11 mouse cellular contexts compared by ENCODE assay signal in genomic region chr2:163699078-163699780, GRCm38 (mm10). TPM values are rescaled to one million over a fixed set of nuclear protein-coding genes. Genes with fewer than 3 reads are reported as not detected.
DNase-seq lines count a peak whose midpoint lies in the region; ATAC-seq and TF ChIP-seq lines count a peak whose summit lies in the region.
"Had no signal": no experiment of that assay in that cellular context is flagged by ENCODE, and none has a peak within 500 bp of the region (broad histone marks: within the 10 kb centered on the region; RNA-seq: fewer than 3 reads in every experiment).

No protein-coding gene starts in this region.

- no peak overlapping the region for H3K4me2 ChIP-seq in hindbrain, embryonic 11.5 days (replicated peaks; ENCODE audit: low read depth, low read length)
- H3K4me2 ChIP-seq in heart, embryonic 15.5 days = no peak overlapping the region
- H3K4me2 ChIP-seq in myocyte (ENCODE audit: low read depth) = peak overlapping the region; percentile 98
- H3K4me2 ChIP-seq: midbrain, embryonic 13.5 days had no signal

- no peak overlapping the region for H3K9ac ChIP-seq in hindbrain, embryonic 11.5 days (ENCODE audit: low read depth, low read length)
- H3K9ac ChIP-seq in heart, embryonic 15.5 days = no peak overlapping the region
- H3K9ac ChIP-seq: forebrain, postnatal 0 days; midbrain, embryonic 13.5 days had no signal

- no peak overlapping the region for H3ac ChIP-seq in myocyte (ENCODE audit: control insufficient read depth, insufficient read length)

- no peak for ATAC-seq in hindbrain, embryonic 11.5 days (ENCODE audit: low FRiP score)
- peak; percentile 28; the same call in 1 of the 2 replicates for ATAC-seq in heart, embryonic 15.5 days (replicated peaks; ENCODE audit: insufficient number of reproducible peaks, insufficient read depth, low FRiP score, low read depth)
- ATAC-seq: forebrain, postnatal 0 days; midbrain, embryonic 13.5 days had no signal

- 0 out of 2 replicates have a peak overlapping the region, but pooled peaks have one; percentile 3 for H3K27ac ChIP-seq in hindbrain, embryonic 10.5 days
- H3K27ac ChIP-seq in hindbrain, embryonic 11.5 days (ENCODE audit: low read depth, low read length) = no peak overlapping the region
- peak overlapping the region; percentile 88 for H3K27ac ChIP-seq in heart, embryonic 15.5 days
- H3K27ac ChIP-seq: midbrain, embryonic 13.5 days had no signal

- peaks cover 97% of the 10 kb centered on the region for H3K79me2 ChIP-seq in myocyte (ENCODE audit: control insufficient read depth, insufficient read depth)

- no peaks in the 10 kb centered on the region for H3K9me3 ChIP-seq in hindbrain, embryonic 10.5 days
- H3K9me3 ChIP-seq in hindbrain, embryonic 11.5 days (ENCODE audit: control insufficient read depth, low read length) = no peaks in the 10 kb centered on the region
- H3K9me3 ChIP-seq in heart, embryonic 15.5 days (replicated peaks) = no peaks in the 10 kb centered on the region
- H3K9me3 ChIP-seq: midbrain, embryonic 13.5 days had no signal

- TF ChIP-seq POLR2A in myocyte (IDR thresholded peaks at IDR 0.05; ENCODE audit: insufficient read length, low read depth) = no peak

- DNase-seq in hindbrain, embryonic 10.5 days (ENCODE audit: low spot score) = no peak
- no peak for DNase-seq in hindbrain, embryonic 11.5 days (ENCODE audit: low spot score)
- peak; percentile 17 for DNase-seq in retina, postnatal 1 day
- no peak for DNase-seq in retina, embryonic 14.5 days (ENCODE audit: low spot score)
- DNase-seq in embryo, embryonic 10 days (ENCODE audit: low spot score) = no peak
- DNase-seq in adrenal gland, postnatal 36 days = no peak
- DNase-seq: forebrain, postnatal 0 days; thymus, postnatal 25 days had no signal

- peaks cover 33% of the 10 kb centered on the region for H3K4me1 ChIP-seq in hindbrain, embryonic 10.5 days (replicated peaks)
- H3K4me1 ChIP-seq in hindbrain, embryonic 11.5 days (replicated peaks; ENCODE audit: control insufficient read depth, insufficient read depth, low read length) = 0 out of 2 replicates have a peak, but pooled peaks cover 2% of the 10 kb centered on the region
- H3K4me1 ChIP-seq in heart, embryonic 15.5 days (replicated peaks) = peaks cover 66% of the 10 kb centered on the region

- H3K27me3 ChIP-seq in hindbrain, embryonic 10.5 days (ENCODE audit: insufficient read depth, poor library complexity, severe bottlenecking) = no peaks in the 10 kb centered on the region
- no peaks in the 10 kb centered on the region for H3K27me3 ChIP-seq in hindbrain, embryonic 11.5 days (ENCODE audit: control insufficient read depth, insufficient read depth, low read length)
- no peaks in the 10 kb centered on the region for H3K27me3 ChIP-seq in heart, embryonic 15.5 days
- no peaks in the 10 kb centered on the region for H3K27me3 ChIP-seq in myocyte (ENCODE audit: control insufficient read depth, insufficient read depth, insufficient read length)
- H3K27me3 ChIP-seq: midbrain, embryonic 13.5 days had no signal

- no peak overlapping the region for H3K4me3 ChIP-seq in hindbrain, embryonic 10.5 days
- H3K4me3 ChIP-seq in hindbrain, embryonic 11.5 days (ENCODE audit: low read depth, low read length) = no peak overlapping the region
- no peak overlapping the region for H3K4me3 ChIP-seq in heart, embryonic 15.5 days
- H3K4me3 ChIP-seq in myocyte = no peak overlapping the region
- H3K4me3 ChIP-seq: midbrain, embryonic 13.5 days had no signal

- peaks cover 6% of the 10 kb centered on the region for H3K36me3 ChIP-seq in hindbrain, embryonic 10.5 days
- H3K36me3 ChIP-seq in hindbrain, embryonic 11.5 days (ENCODE audit: control insufficient read depth, insufficient read depth, low read length) = no peaks in the 10 kb centered on the region
- H3K36me3 ChIP-seq in heart, embryonic 15.5 days = no peaks in the 10 kb centered on the region
- peaks cover 11% of the 10 kb centered on the region for H3K36me3 ChIP-seq in myocyte (ENCODE audit: control insufficient read depth, insufficient read depth)
- H3K36me3 ChIP-seq: midbrain, embryonic 13.5 days had no signal

- 85% methylated on average over 11 of the region's 11 CpGs for WGBS in hindbrain, embryonic 10.5 days
- WGBS in hindbrain, embryonic 11.5 days = 90% methylated on average over 11 of the region's 11 CpGs
- 58% methylated on average over 11 of the region's 11 CpGs for WGBS in heart, embryonic 15.5 days

TF ChIP-seq in myocyte, 11 proteins besides CTCF, POLR2A, EP300 and RAD21:
- TF ChIP-seq MYOG (IDR thresholded peaks at IDR 0.05; ENCODE audit: control insufficient read depth in 1 of 3, insufficient read depth in 1 of 3, insufficient read length in 2 of 3, low read depth in 2 of 3) = no peak

RNA-seq across cellular contexts. Expression of gene Pkig, which starts 41.0 kb away (rescaled TPM):
- polyA plus RNA-seq in hindbrain, embryonic 10.5 days (2016; fragmentation: Nextera tagmentation; extraction: Ambion mirVana) = 158 and 185 TPM in 2 replicates
- polyA plus RNA-seq in hindbrain, embryonic 11.5 days (2014; fragmentation: Nextera tagmentation; extraction: Ambion mirVana) = 136 and 138 TPM in 2 replicates
- 289 and 356 TPM in 2 replicates for polyA plus RNA-seq in heart, embryonic 15.5 days (2015; fragmentation: Nextera tagmentation; extraction: Ambion mirVana)
- polyA plus RNA-seq in myocyte (2012; fragmentation: generic; extraction: Trizol) = 799 TPM
- total RNA-seq in adrenal gland, postnatal 36 days (2021) = 10 to 100 TPM; 45.0 to 46.0 TPM

RNA-seq across cellular contexts. Expression of gene Ada, which starts 50.8 kb away (rescaled TPM):
- 7.2 and 8.1 TPM in 2 replicates for polyA plus RNA-seq in hindbrain, embryonic 10.5 days (2016; fragmentation: Nextera tagmentation; extraction: Ambion mirVana)
- 4.7 and 6.0 TPM in 2 replicates for polyA plus RNA-seq in hindbrain, embryonic 11.5 days (2014; fragmentation: Nextera tagmentation; extraction: Ambion mirVana)
- polyA plus RNA-seq in heart, embryonic 15.5 days (2015; fragmentation: Nextera tagmentation; extraction: Ambion mirVana) = 3.0 and 8.4 TPM in 2 replicates
- polyA plus RNA-seq in myocyte (2012; fragmentation: generic; extraction: Trizol) = 0.60 TPM
- 1 to 10 TPM; 3.6 to 4.9 TPM for total RNA-seq in adrenal gland, postnatal 36 days (2021)

RNA-seq across cellular contexts. Expression of gene Serinc3, which starts 54.3 kb away (rescaled TPM):
- polyA plus RNA-seq in hindbrain, embryonic 10.5 days (2016; fragmentation: Nextera tagmentation; extraction: Ambion mirVana) = 24.2 and 25.6 TPM in 2 replicates
- polyA plus RNA-seq in hindbrain, embryonic 11.5 days (2014; fragmentation: Nextera tagmentation; extraction: Ambion mirVana) = 35.7 and 38.4 TPM in 2 replicates
- 54.8 and 57.1 TPM in 2 replicates for polyA plus RNA-seq in heart, embryonic 15.5 days (2015; fragmentation: Nextera tagmentation; extraction: Ambion mirVana)
- polyA plus RNA-seq in myocyte (2012; fragmentation: generic; extraction: Trizol) = 88.9 TPM
- total RNA-seq in adrenal gland, postnatal 36 days (2021) = 100 to 1,000 TPM; 565 to 629 TPM
